Mouse (Mus musculus): ENCODE measurements at regions not wholly inside any gene's neighbourhood (a gene's known extent, or its start where the extent isn't known, plus 50 kb on each side); places are given as distances from the start of the nearest gene placed in this dataset.

DNA sequence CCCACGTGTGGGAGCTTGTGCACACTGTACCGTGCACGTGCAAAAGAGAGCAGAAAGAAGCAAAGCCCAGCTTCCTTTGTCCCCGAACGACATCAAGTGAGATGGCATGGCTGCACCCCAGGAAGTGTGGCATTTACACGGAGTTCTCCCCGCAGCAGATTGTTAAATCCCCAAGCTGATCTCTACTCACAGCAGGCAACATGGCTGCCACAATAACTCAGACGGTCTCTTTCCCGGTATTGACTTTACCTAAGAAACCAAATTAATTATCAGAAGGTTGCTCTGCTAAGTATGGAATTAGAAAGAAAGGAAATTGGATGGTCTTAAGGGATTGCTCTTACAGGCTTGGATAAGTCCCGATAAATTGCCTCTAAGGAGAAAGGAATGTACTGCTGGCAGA lies 241.4 kb downstream of the Gm11011 start:
- DNase-seq = no peak

- no peak for DNase-seq
Measured at GRCm38 (mm10) chr2:169319521-169319920, 268.0 kb downstream of the Gm11011 start.

GRCm38 (mm10) chr2:169314396-169314930 lies 273.1 kb downstream of the Gm11011 start:
- no peak for DNase-seq

DNA sequence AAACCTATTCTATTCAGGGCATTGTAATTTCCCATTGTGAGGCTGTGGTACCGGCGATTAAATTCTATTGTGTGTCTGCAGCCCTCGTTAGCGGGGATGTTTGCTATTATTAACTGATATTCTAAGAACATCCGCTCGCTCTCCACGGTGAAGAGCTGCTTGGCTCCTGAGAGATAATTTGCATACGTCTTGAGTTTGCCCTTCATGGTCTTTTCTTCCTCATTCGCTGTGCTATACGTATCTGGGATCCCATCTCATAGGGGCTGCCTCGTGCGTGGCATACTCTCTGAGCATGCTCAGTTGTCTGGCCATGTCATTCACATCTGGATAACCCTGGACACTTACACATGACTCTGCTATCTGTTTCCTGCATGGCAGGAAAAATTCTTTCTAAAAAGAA lies 275.7 kb downstream of the Gm11011 start:
- DNase-seq = no peak

GRCm38 (mm10) chr2:169311356-169311755 lies 276.2 kb downstream of the Gm11011 start:
- no peak for DNase-seq

DNA sequence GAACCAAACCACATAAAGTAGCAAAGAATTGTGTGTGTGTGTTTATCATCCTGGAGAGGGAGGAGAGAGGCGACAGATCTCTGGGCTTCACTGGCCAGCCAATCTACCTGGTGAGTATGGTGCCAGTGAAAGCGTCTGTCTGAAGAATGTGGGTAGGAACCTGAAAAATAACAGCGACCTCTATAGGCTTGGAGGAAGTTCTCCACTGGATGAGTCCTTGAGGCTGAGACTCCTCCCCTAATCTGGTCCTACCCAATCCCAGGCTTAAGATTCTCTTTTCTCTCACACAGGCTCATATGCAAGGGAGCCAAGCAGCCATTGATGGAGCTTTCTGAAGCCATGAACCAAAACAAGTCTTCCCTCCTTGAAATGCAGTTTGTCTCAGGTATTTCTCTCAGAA lies 283.2 kb downstream of the Gm11011 start:
- DNase-seq = no peak

- DNase-seq = no peak
Measured at GRCm38 (mm10) chr2:169300966-169301365, 286.6 kb downstream of the Gm11011 start.

GRCm38 (mm10) chr2:169300411-169300810 lies 287.1 kb downstream of the Gm11011 start:
- peak; percentile 25 to 38 for DNase-seq

GRCm38 (mm10) chr2:169297841-169298627 lies 289.5 kb downstream of the Gm11011 start:
- DNase-seq = peak; percentile 20 to 31

DNA sequence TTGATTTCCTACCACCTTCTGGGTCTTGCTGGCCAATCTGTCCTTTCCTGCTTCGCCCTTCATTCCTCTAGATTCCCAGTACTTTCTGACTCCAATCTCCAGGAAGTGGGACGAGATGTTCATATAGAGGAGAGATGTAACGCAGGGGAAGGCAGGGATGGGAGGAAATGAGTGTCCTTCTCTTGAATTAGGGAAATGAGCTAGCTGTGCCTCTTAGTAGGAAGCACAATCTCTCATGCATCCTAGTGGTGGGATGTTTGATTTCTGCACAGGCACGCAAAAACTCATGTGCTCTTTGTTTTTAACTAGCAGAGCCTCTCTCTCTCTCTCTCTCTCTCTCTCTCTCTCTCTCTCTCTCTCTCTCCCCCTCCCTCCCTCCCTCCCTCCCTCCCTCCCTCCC lies 290.3 kb downstream of the Gm11011 start:
- DNase-seq = no peak

GRCm38 (mm10) chr2:169293351-169293750 lies 294.2 kb downstream of the Gm11011 start:
- DNase-seq = no peak

DNA sequence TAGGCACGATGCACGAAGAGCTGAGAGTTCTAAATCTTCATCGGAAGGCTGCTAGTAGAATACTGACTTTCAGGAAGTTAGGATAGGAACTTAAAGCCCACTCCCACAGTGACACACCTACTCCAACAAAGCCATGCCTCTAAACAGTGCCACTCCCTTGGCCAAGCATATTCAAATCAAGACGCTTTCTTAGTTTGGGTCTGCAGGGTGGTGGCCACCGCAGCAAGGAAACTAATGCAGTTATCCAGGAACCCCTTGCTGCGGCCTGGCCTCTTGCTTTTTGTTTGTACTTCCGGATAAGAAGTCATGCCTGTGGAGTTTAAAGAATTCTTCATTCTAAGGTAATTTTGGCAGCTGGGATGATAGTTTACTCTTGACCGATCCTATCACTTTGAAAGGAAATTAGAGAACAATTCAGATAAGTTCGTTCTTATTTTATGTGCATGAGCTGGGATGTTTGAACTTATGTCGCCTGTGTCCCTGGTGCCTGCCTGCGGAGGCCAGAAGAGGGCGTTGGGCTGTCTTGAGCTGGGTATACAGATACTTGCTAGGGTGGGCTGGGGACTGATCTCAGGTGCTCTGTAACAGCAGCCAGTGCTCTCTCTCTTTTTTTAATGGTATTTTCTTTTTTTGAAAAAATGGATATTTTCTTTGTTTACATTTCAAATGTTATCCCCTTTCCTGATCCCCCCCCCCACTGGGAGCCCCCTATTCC lies 298.5 kb downstream of the Gm11011 start:
- no peak for DNase-seq

GRCm38 (mm10) chr2:169286701-169287100 lies 300.8 kb downstream of the Gm11011 start:
- no peak for DNase-seq

DNA sequence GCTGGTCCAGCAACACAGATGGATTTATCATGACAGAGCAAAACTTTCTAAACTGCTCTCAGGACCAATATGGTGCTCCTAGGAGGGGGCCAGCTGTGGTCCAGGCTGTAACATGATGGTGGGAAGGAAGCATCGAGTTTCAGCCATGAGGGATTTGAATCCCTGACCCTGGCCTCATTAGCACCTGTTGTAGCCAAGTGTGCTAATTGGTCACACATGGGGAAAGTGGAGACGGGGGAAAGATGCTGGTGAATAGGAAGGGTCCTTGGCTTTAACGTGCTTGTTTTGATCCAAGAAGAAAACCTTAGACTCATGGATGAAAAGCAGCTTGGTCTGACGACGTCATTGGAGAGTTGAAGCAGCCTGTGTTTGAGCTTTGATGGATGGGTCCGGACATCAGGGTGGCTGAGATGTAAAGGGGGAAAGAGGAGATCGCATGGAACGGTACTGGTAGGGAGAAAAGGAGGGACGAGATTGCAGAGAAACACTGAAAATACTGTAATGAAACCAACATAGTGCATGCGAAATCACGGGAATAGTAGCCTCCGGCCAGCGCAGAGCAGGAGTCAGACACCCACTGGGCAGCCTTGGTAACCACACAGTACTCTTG lies 304.9 kb downstream of the Gm11011 start:
- no peak for DNase-seq

DNA sequence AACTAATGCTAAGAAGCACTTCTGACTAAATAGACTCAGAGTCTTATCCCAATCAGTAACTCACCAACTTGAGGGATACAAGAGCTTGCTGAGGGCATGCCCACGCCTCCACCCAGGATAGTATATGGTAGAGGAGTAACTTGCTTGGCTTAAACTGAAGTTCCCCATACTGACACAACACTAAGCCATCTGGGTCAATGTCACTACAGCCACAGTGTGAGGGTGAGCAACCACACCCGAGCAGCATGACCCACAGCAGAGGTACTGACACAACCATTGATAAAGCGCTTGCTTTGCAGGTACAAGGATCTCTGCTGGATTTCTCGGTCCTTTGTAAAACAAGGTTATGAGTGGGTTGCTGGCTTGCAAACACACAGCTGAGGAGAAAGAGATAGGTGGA lies 312.2 kb downstream of the Gm11011 start:
- no peak for DNase-seq

DNA sequence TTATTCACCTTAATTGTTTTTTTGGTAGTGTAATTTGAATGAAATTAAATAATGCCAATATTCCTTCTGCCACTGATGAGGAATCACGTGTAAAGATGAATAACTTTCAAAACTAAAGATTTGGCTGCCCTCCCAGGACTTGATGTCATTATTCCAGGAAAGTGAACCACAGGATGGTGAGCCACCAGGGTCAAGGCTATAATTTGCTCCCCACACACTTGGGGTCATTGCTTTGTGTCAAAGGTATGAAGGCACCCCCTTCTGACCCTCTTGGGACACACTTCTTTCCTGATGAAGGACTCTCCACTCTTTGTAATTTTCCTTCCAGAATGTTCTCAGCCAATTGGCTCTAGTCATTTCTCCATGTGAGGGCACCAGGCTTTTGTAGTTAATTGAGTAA lies 313.4 kb downstream of the Gm11011 start:
- DNase-seq = no peak

- no peak for DNase-seq
Measured at GRCm38 (mm10) chr2:169272622-169273021, 314.9 kb downstream of the Gm11011 start.

GRCm38 (mm10) chr2:169272018-169272417 lies 315.5 kb downstream of the Gm11011 start:
- no peak for DNase-seq

GRCm38 (mm10) chr2:169260636-169261035 lies 305.2 kb upstream of the Zfp64 start:
- no peak for DNase-seq

GRCm38 (mm10) chr2:169244572-169244971 lies 289.2 kb upstream of the Zfp64 start:
- no peak for DNase-seq

DNA sequence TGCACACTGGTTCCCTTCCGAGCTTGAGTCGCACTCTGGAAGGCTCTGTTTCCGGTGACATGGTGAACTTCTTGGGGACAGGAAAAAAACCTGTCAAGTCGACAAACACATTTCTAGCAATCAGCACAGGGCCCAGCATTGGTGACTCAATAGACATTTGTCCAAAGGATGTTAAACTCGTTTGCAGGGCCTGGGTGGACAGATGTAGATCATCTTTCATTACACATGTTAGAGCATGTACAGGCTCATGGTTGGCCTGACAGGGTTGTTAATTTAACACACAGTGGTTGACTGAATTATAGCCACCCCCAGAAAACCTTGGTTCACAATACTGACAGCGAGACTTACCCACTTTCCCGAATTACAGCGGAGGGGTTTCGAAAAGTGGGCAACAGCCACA lies 288.6 kb upstream of the Zfp64 start:
- no peak for DNase-seq

DNA sequence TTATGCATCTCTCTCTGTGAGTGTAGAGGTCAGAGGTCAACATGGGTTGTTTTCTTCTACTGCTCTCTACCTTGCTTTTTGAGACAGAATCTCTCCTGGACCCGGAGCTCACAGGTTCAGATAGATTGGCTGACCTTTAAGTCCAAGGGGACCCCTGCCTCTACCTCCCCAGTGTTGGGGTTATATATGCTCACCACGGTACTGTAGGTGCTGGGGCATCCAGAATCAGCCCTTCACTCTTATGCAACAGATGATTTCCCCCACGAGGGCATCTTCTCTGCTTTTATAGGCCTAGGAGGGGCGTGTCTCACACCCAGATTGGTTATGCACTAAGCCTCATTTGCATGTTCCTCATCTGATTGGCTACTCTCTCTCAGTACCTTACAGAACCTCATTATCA lies 282.5 kb upstream of the Zfp64 start:
- no peak for DNase-seq

DNA sequence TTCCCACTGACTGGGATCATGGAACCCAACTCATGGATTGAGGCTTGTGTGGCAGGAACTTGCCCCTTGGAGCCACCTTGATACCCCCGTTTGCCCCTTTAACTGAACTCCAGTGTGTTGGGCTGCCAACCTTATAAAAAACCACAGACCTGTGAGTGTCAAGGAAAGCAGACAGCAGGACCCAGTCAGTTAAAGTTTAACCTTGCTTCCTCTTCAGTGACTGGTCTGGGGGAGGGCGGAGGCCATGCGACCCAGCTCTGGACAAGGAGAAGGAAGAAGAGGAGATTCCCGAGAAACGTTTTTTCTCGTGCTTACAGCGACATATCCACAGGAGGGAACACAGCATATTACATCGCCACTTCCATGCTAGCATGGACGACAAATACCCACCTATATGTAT lies 281.9 kb upstream of the Zfp64 start:
- no peak for DNase-seq
